Mouse (Mus musculus) B cell, adult 62 days (primary cell): Measurements from ENCODE around the gene Gucy2d. TPM values are rescaled to one million over a fixed set of nuclear protein-coding genes. Genes with fewer than 3 reads are reported as not detected.

Experiments used
- total RNA-seq: library from RNA; stranded (reverse); gene quantifications from 4 replicates; pipeline ENCODE4 v1.2.4, GENCODE M21; 2023

Gene Gucy2d
- total RNA-seq: not detected in 4 replicates

DNA sequence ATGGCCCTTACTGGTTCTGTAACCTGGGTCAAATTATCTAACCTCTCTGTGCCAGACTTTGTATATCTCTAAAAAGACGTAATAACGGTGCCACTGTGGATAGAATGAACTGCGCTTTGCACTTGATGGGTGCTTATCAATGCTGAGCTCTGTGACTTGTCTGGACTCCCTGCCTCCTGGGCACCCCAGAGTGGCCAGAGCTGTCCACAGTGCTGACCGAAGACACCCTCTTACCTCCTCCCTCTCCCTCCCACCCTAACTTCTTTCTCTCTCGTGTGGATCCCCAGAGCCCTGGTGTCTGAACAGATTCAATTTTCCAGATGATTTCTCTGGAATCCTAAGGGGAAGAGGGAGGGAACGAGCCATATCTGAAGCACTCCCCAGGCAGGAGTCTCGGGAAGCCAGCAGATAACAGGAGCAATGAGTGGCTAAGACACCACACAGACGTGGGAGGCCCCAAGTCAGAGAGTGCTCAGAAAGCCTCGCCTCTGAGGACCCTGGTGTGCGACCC is at the start of gene Gucy2d:
TSS of gene Gucy2d (plus strand) at position 461 of the 511 bp plus-strand sequence.

GRCm38 (mm10) chr7:98489131-98489530 is 48.9 kb downstream of the Gucy2d start, which contains the start of gene Lrrc32:
Lrrc32 (plus strand) TSS chr7:98489283.

Other genes with a start within 250 kb of the Gucy2d start
- gene B3gnt6, start 240.9 kb upstream of the Gucy2d start, total RNA-seq: not detected in 4 replicates
- 6.9 to 9.2 TPM (median 8.7 TPM) in 4 replicates for gene Acer3, start 119.2 kb upstream of the Gucy2d start, total RNA-seq
- gene Tsku, start 79.1 kb upstream of the Gucy2d start, total RNA-seq: not detected in 4 replicates
- 1.9 to 2.6 TPM (median 2.1 TPM) in 4 replicates for gene Lrrc32, start 48.9 kb downstream of the Gucy2d start, total RNA-seq
- 69.3 to 86.5 TPM (median 74.5 TPM) in 4 replicates for gene Emsy, start 216.4 kb downstream of the Gucy2d start, total RNA-seq